Mouse (Mus musculus) G1E (cell line): Measurements from ENCODE around the gene Ssh1. TPM values are rescaled to one million over a fixed set of nuclear protein-coding genes. Genes with fewer than 3 reads are reported as not detected.
A peak's percentile ranks its signal among the peaks of the same experiment; 100 is the strongest.

Experiments used
- ATAC-seq: 2 replicates; pipeline ENCODE4 v1.8.0; 2016; ENCODE audit warnings: mild to moderate bottlenecking; ENCODE audit not compliant: insufficient number of reproducible peaks, poor library complexity, low FRiP score, severe bottlenecking; ENCODE audit errors: extremely low read depth
- DNase-seq: peaks from one replicate; pipeline ENCODE4 v3.0.0; 2012; ENCODE audit warnings: low spot score
- H3K27me3 ChIP-seq: 2 replicates; pipeline ENCODE4 v1.6.1; 2012; ENCODE audit warnings: mild to moderate bottlenecking, low read length, inconsistent platforms; ENCODE audit not compliant: insufficient read depth
- H3K36me3 ChIP-seq: replicated peaks from 2 replicates; pipeline ENCODE3; 2012; ENCODE audit warnings: mild to moderate bottlenecking, inconsistent platforms
- H3K4me1 ChIP-seq: 2 replicates; pipeline ENCODE4 v1.6.1; 2012; ENCODE audit warnings: low read depth, low read length, inconsistent platforms, mixed read lengths; ENCODE audit not compliant: insufficient read depth
- H3K4me3 ChIP-seq: 2 replicates; pipeline ENCODE4 v1.5.1; 2012; ENCODE audit warnings: low read depth, mild to moderate bottlenecking, inconsistent platforms, low read length, moderate library complexity, mixed read lengths
- H3K9me3 ChIP-seq: replicated peaks from 2 replicates; pipeline ENCODE4 v1.6.1; 2012; ENCODE audit warnings: inconsistent platforms
- CTCF ChIP-seq: IDR thresholded peaks from 2 replicates; pipeline ENCODE4 v1.5.1; 2012; ENCODE audit warnings: low read depth, low read length, inconsistent platforms, mixed read lengths
- GATA1 ChIP-seq: IDR thresholded peaks from 2 replicates; pipeline ENCODE4 v1.6.1; 2012; ENCODE audit warnings: borderline replicate concordance, low read length, inconsistent platforms, mixed read lengths
- GATA2 ChIP-seq: IDR thresholded peaks from 2 replicates; pipeline ENCODE4 v1.6.1; 2012; ENCODE audit warnings: low read depth, low read length, inconsistent platforms, borderline replicate concordance
- POLR2AphosphoS5 ChIP-seq: IDR thresholded peaks from 2 replicates; pipeline ENCODE4 v1.6.1; 2012; ENCODE audit warnings: low read depth, low read length, inconsistent platforms; ENCODE audit not compliant: insufficient replicate concordance
- TAL1 ChIP-seq: conservative IDR thresholded peaks from 2 replicates; pipeline ENCODE4 v1.6.1; 2012; ENCODE audit warnings: low read depth, low read length, inconsistent platforms, mixed read lengths
- polyA plus RNA-seq: library from polyadenylated mRNA; stranded (reverse); fragments of >175 nt; gene quantifications from 2 replicates; pipeline ENCODE4 v1.2.3, GENCODE M21; 2012
- total RNA-seq, 2 experiments: library from RNA; stranded (forward) in 1 of 2; stranded (reverse) in 1 of 2; fragments of 200-1000 nt in 1 of 2; fragments of >200 nt in 1 of 2; fragmentation: Nextera tagmentation in 1 of 2; gene quantifications; 2 replicates each; pipeline ENCODE4 v1.2.3; 2014 to 2017

Gene Ssh1
- total and polyA plus RNA-seq, 3 experiments: 3.3 to 28.4 (median 13.8) TPM

- no peak overlapping the region for H3K4me3 ChIP-seq
- TF ChIP-seq GATA2 (no peak), GATA1 (no peak), CTCF (no peak), TAL1 (no peak), POLR2AphosphoS5 (no peak)
- peaks cover 69% of the 10 kb centered on the region for H3K36me3 ChIP-seq
- no peaks in the 10 kb centered on the region for H3K9me3 ChIP-seq
- ATAC-seq (no peak), DNase-seq (no peak)
- no peaks in the 10 kb centered on the region for H3K27me3 ChIP-seq
- H3K4me1 ChIP-seq: peaks cover 15% of the 10 kb centered on the region
Measured at GRCm38 (mm10) chr5:113942580-113942979, 51.1 kb downstream of the Ssh1 start.

- Histone ChIP-seq H3K9me3 (no peaks in the 10 kb centered on the region), H3K4me3 (no peak overlapping the region), H3K27me3 (peaks cover 5% of the 10 kb centered on the region; the same call in 1 of the 2 replicates), H3K4me1 (peaks cover 9% of the 10 kb centered on the region), H3K36me3 (peaks cover 41% of the 10 kb centered on the region)
- TF ChIP-seq GATA2: no peak
- no peak for TF ChIP-seq TAL1
- no peak for TF ChIP-seq GATA1
- no peak for TF ChIP-seq CTCF
- TF ChIP-seq POLR2AphosphoS5: no peak
- ATAC-seq (no peak), DNase-seq (no peak)
Measured at GRCm38 (mm10) chr5:113939263-113939900, 54.3 kb downstream of the Ssh1 start.

- Histone ChIP-seq H3K4me1 (peaks cover 9% of the 10 kb centered on the region), H3K4me3 (no peak overlapping the region), H3K9me3 (no peaks in the 10 kb centered on the region), H3K27me3 (peaks cover 7% of the 10 kb centered on the region; the same call in 1 of the 2 replicates), H3K36me3 (peaks cover 26% of the 10 kb centered on the region)
- TF ChIP-seq TAL1 (no peak), CTCF (no peak), GATA2 (no peak), GATA1 (no peak), POLR2AphosphoS5 (no peak)
- peak; percentile 45 for ATAC-seq
- no peak for DNase-seq
Measured at GRCm38 (mm10) chr5:113937650-113938049, 56.0 kb downstream of the Ssh1 start.

GRCm38 (mm10) chr5:113933889-113934288 is 59.8 kb downstream of the Ssh1 start:
- H3K36me3 ChIP-seq: no peaks in the 10 kb centered on the region
- ATAC-seq (no peak), DNase-seq (no peak)
- H3K4me1 ChIP-seq: peaks cover 9% of the 10 kb centered on the region
- peaks cover 1% of the 10 kb centered on the region; the same call in 1 of the 2 replicates for H3K9me3 ChIP-seq
- no peak overlapping the region for H3K4me3 ChIP-seq
- H3K27me3 ChIP-seq: peaks cover 14% of the 10 kb centered on the region
- TF ChIP-seq GATA2: no peak
- no peak for TF ChIP-seq TAL1
- no peak for TF ChIP-seq GATA1
- no peak for TF ChIP-seq POLR2AphosphoS5
- 0 out of 2 replicates have a peak, but pooled peaks have one; percentile 8 for TF ChIP-seq CTCF

GRCm38 (mm10) chr5:113933480-113933879 is 60.2 kb downstream of the Ssh1 start:
- H3K36me3 ChIP-seq: no peaks in the 10 kb centered on the region
- DNase-seq (no peak), ATAC-seq (no peak)
- no peak overlapping the region for H3K4me3 ChIP-seq
- peaks cover 14% of the 10 kb centered on the region for H3K27me3 ChIP-seq
- TF ChIP-seq GATA2: no peak
- no peak for TF ChIP-seq CTCF
- no peak for TF ChIP-seq POLR2AphosphoS5
- H3K9me3 ChIP-seq: peaks cover 4% of the 10 kb centered on the region
- H3K4me1 ChIP-seq: peaks cover 9% of the 10 kb centered on the region

GRCm38 (mm10) chr5:113932310-113932709 is 61.4 kb downstream of the Ssh1 start:
- Histone ChIP-seq H3K36me3 (no peaks in the 10 kb centered on the region), H3K27me3 (peaks cover 14% of the 10 kb centered on the region), H3K4me3 (no peak overlapping the region), H3K9me3 (peaks cover 14% of the 10 kb centered on the region), H3K4me1 (peaks cover 4% of the 10 kb centered on the region)
- no peak for DNase-seq
- TF ChIP-seq GATA2: no peak
- TF ChIP-seq GATA1: no peak
- TF ChIP-seq TAL1: no peak
- no peak for TF ChIP-seq POLR2AphosphoS5
- no peak for TF ChIP-seq CTCF
- no peak for ATAC-seq
